Mouse (Mus musculus): ENCODE data around the gene Kcnc3.

DNA sequence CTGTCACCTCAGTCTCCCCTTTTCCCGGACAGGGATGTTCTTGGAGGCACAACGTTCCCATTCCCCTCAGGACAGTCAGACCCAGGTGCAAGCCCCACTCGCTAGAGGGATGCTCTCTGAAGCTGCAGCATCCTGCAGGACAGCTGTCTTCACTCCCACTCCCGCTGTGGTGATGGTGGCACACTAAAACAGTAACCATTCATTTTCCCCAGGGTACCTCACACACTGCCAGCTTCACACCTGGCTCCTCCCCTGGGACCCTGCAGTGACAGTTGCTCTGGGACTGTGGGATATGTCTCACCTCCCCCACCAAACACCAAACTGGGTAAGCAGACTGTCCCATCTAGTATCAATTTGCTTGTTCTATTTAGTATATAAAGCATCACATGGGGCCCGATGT is 42.7 kb upstream of the Kcnc3 start:
- no peak for TF ChIP-seq POLR2A (IDR thresholded peaks at IDR 0.05; ENCODE audit: extremely low read depth, insufficient read depth, low read length)
- no peak for TF ChIP-seq CTCF (IDR thresholded peaks at IDR 0.05; ENCODE audit: extremely low read depth, insufficient read depth, low read length)
